Mouse (Mus musculus): ENCODE data around the gene Rsrc2.
"Not testable (repeated sequence)": the region's sequence is repeated elsewhere in the genome, so short reads cannot be mapped to it uniquely, and the experiment has no call there.

The Rsrc2 gene

GRCm38 (mm10) chr5:123749065-123750064 is at the start of gene Rsrc2, which contains the start of gene Kntc1:
Gene Rsrc2, minus strand, starts transcription at chr5:123749414.
Gene Kntc1, plus strand, starts transcription at chr5:123749716.
- peak; percentile 100 for DNase-seq (ENCODE audit: low read depth, low spot score)

GRCm38 (mm10) chr5:123793081-123793480 is 43.9 kb upstream of the Rsrc2 start:
- DNase-seq (ENCODE audit: low read depth, low spot score), result no peak

GRCm38 (mm10) chr5:123788976-123789375 is 39.8 kb upstream of the Rsrc2 start:
- no peak for DNase-seq (ENCODE audit: low read depth, low spot score)

GRCm38 (mm10) chr5:123781864-123782263 is 32.6 kb upstream of the Rsrc2 start:
- DNase-seq (ENCODE audit: low read depth, low spot score), result no peak

GRCm38 (mm10) chr5:123780716-123781115 is 31.5 kb upstream of the Rsrc2 start:
- no peak for DNase-seq (ENCODE audit: low read depth, low spot score)

GRCm38 (mm10) chr5:123773441-123773840 is 24.2 kb upstream of the Rsrc2 start:
- no peak for DNase-seq (ENCODE audit: low read depth, low spot score)

GRCm38 (mm10) chr5:123766455-123766854 is 17.2 kb upstream of the Rsrc2 start:
- not testable (repeated sequence) for DNase-seq (ENCODE audit: low read depth, low spot score)

- DNase-seq (ENCODE audit: low read depth, low spot score), result no peak
Measured at GRCm38 (mm10) chr5:123765506-123765905, 16.3 kb upstream of the Rsrc2 start.

- no peak for DNase-seq (ENCODE audit: low read depth, low spot score)
Measured at GRCm38 (mm10) chr5:123748339-123749064, 712 bp downstream of the Rsrc2 start.

GRCm38 (mm10) chr5:123747604-123748003 is 1.6 kb downstream of the Rsrc2 start:
- DNase-seq (ENCODE audit: low read depth, low spot score), result no peak

- DNase-seq (ENCODE audit: low read depth, low spot score), result no peak
Measured at GRCm38 (mm10) chr5:123746253-123746652, 3.0 kb downstream of the Rsrc2 start.

GRCm38 (mm10) chr5:123744358-123744757 is 4.9 kb downstream of the Rsrc2 start:
- DNase-seq (ENCODE audit: low read depth, low spot score), result no peak

GRCm38 (mm10) chr5:123730981-123731380 is 18.2 kb downstream of the Rsrc2 start:
- no peak for DNase-seq (ENCODE audit: low read depth, low spot score)

GRCm38 (mm10) chr5:123723816-123724215 is 25.4 kb downstream of the Rsrc2 start:
- not testable (repeated sequence) for DNase-seq (ENCODE audit: low read depth, low spot score)

GRCm38 (mm10) chr5:123720328-123721311 is 28.6 kb downstream of the Rsrc2 start, which contains the start of gene Zcchc8:
Gene Zcchc8, minus strand, starts transcription at chr5:123721100.
- peak; percentile 97 for DNase-seq (ENCODE audit: low read depth, low spot score)

- DNase-seq (ENCODE audit: low read depth, low spot score), result no peak
Measured at GRCm38 (mm10) chr5:123714622-123715021, 34.6 kb downstream of the Rsrc2 start.

- no peak for DNase-seq (ENCODE audit: low read depth, low spot score)
Measured at GRCm38 (mm10) chr5:123713782-123714181, 35.4 kb downstream of the Rsrc2 start.

- no peak for DNase-seq (ENCODE audit: low read depth, low spot score)
Measured at GRCm38 (mm10) chr5:123709571-123709970, 39.6 kb downstream of the Rsrc2 start.

GRCm38 (mm10) chr5:123708598-123708997 is 40.6 kb downstream of the Rsrc2 start:
- no peak for DNase-seq (ENCODE audit: low read depth, low spot score)

- DNase-seq (ENCODE audit: low read depth, low spot score), result no peak
Measured at GRCm38 (mm10) chr5:123700625-123701024, 48.6 kb downstream of the Rsrc2 start.

GRCm38 (mm10) chr5:123699198-123699597 is 50.0 kb downstream of the Rsrc2 start:
- no peak for DNase-seq (ENCODE audit: low read depth, low spot score)
